17 mouse cellular contexts compared by ENCODE assay signal in the genomic region with DNA sequence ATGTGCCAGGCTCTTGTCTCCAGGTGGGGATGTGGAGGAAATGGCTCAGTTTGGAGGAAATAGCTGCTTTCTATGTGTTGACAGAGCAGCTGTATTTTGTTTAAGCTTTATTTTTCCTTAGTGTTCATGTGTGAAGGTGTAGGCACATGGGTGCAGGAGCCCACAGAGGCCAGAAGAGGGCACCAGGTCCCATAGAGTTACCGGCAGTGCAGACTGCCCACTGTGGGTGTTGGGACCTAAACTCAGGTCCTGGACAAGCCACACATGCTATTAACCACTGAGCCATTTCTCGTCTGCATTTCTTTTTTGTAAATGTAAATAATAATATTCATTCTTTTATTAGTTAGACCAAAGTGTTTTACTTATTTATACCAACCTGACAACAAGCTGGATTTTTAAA. TPM values are rescaled to one million over a fixed set of nuclear protein-coding genes. Genes with fewer than 3 reads are reported as not detected.
A peak's percentile ranks its signal among the peaks of the same experiment; 100 is the strongest.
DNase-seq lines count a peak whose midpoint lies in the region; ATAC-seq and TF ChIP-seq lines count a peak whose summit lies in the region.
"Had no signal": no experiment of that assay in that cellular context is flagged by ENCODE, and none has a peak within 500 bp of the region (broad histone marks: within the 10 kb centered on the region; RNA-seq: fewer than 3 reads in every experiment).

No protein-coding gene starts in this region.

- 92% methylated on average over 2 of the region's 2 CpGs for WGBS in forebrain, embryonic 12.5 days
- WGBS in forebrain, embryonic 15.5 days, result 87% methylated on average over 2 of the region's 2 CpGs

- H3K27me3 ChIP-seq in forebrain, embryonic 12.5 days, result no peaks in the 10 kb centered on the region
- H3K27me3 ChIP-seq in forebrain, embryonic 15.5 days, result no peaks in the 10 kb centered on the region
- H3K27me3 ChIP-seq: liver, embryonic 13.5 days; stomach, embryonic 15.5 days had no signal

- H3K27ac ChIP-seq in layer of hippocampus, adult 2 months, result no peak overlapping the region
- H3K27ac ChIP-seq in forebrain, embryonic 12.5 days, result no peak overlapping the region
- no peak overlapping the region for H3K27ac ChIP-seq in forebrain, embryonic 15.5 days (replicated peaks)
- H3K27ac ChIP-seq: liver, embryonic 13.5 days; stomach, embryonic 15.5 days had no signal

- H3K9ac ChIP-seq in forebrain, embryonic 12.5 days, result no peak overlapping the region
- no peak overlapping the region for H3K9ac ChIP-seq in forebrain, embryonic 15.5 days (replicated peaks)
- H3K9ac ChIP-seq: liver, embryonic 13.5 days; stomach, embryonic 15.5 days had no signal

- no peak overlapping the region for H3K4me3 ChIP-seq in layer of hippocampus, adult 2 months
- H3K4me3 ChIP-seq in forebrain, embryonic 12.5 days (replicated peaks), result no peak overlapping the region
- H3K4me3 ChIP-seq in forebrain, embryonic 15.5 days, result no peak overlapping the region
- H3K4me3 ChIP-seq: liver, embryonic 13.5 days; stomach, embryonic 15.5 days had no signal

- no peak overlapping the region for H3K4me2 ChIP-seq in forebrain, embryonic 12.5 days
- H3K4me2 ChIP-seq in forebrain, embryonic 15.5 days (replicated peaks), result no peak overlapping the region
- H3K4me2 ChIP-seq: liver, embryonic 13.5 days; midbrain, embryonic 11.5 days; stomach, embryonic 15.5 days had no signal

- peak; percentile 55 for TF ChIP-seq CTCF in layer of hippocampus, adult 2 months (conservative IDR thresholded peaks at IDR 0.05)
- peak; percentile 27; the same call in 1 of the 2 replicates for TF ChIP-seq CTCF in brain, embryonic 14.5 days (IDR thresholded peaks at IDR 0.05; ENCODE audit: borderline replicate concordance, extremely low read depth, insufficient read depth, insufficient read length)

- H3K9me3 ChIP-seq in forebrain, embryonic 12.5 days, result no peaks in the 10 kb centered on the region
- no peaks in the 10 kb centered on the region for H3K9me3 ChIP-seq in forebrain, embryonic 15.5 days
- H3K9me3 ChIP-seq: liver, embryonic 13.5 days; stomach, embryonic 15.5 days had no signal

- H3K36me3 ChIP-seq in forebrain, embryonic 12.5 days (replicated peaks), result peaks cover 72% of the 10 kb centered on the region
- H3K36me3 ChIP-seq in forebrain, embryonic 15.5 days, result peaks cover 68% of the 10 kb centered on the region

- TF ChIP-seq POLR2A in brain, embryonic 14.5 days (IDR thresholded peaks at IDR 0.05; ENCODE audit: borderline replicate concordance, extremely low read depth, insufficient read depth, insufficient read length, poor library complexity, severe bottlenecking), result no peak

- no peak for DNase-seq in layer of hippocampus, adult 2 months (ENCODE audit: low spot score in 2 of 2)
- no peak for DNase-seq in layer of hippocampus, postnatal 10 days (ENCODE audit: low spot score in 2 of 2)
- peak; percentile 24 for DNase-seq in 3T3-L1 (ENCODE audit: low read depth, low spot score)
- peak; percentile 32 for DNase-seq in A20 (ENCODE audit: low read depth, low spot score)
- DNase-seq in brain, embryonic 14.5 days (ENCODE audit: low read depth), result no peak
- DNase-seq: cerebellum, adult 9-11 months; gastrocnemius, postnatal 14 days; heart, postnatal 10 days; liver, embryonic 13.5 days; right cerebral cortex, postnatal 14 days; thymus, postnatal 36 days had no signal

- no peaks in the 10 kb centered on the region for H3K4me1 ChIP-seq in forebrain, embryonic 12.5 days
- H3K4me1 ChIP-seq in forebrain, embryonic 15.5 days, result no peaks in the 10 kb centered on the region
- H3K4me1 ChIP-seq: liver, embryonic 13.5 days; stomach, embryonic 15.5 days had no signal

- ATAC-seq in forebrain, embryonic 12.5 days (ENCODE audit: low FRiP score), result no peak
- no peak; the same call in 1 of the 2 replicates for ATAC-seq in forebrain, embryonic 15.5 days (replicated peaks)
- ATAC-seq: forebrain, embryonic 14.5 days; hindbrain, embryonic 16.5 days had no signal

RNA-seq across cellular contexts. Expression of gene Lxn, which starts 16.6 kb away (rescaled TPM):
- 10 to 100 TPM; 40.1 to 45.3 TPM for total RNA-seq in layer of hippocampus, adult 2 months (2021)
- total RNA-seq in layer of hippocampus, postnatal 10 days (2021), result 10 to 100 TPM; 72.8 to 77.9 TPM
- 56.1 and 83.2 TPM in 2 replicates for polyA plus RNA-seq in brain, embryonic 14.5 days (2012; rRNA removed)
- 57.1 and 58.2 TPM in 2 replicates for polyA plus RNA-seq in forebrain, embryonic 12.5 days (2016; fragmentation: Nextera tagmentation; extraction: Ambion mirVana)
- polyA plus RNA-seq in forebrain, embryonic 15.5 days (2015; fragmentation: Nextera tagmentation; extraction: Ambion mirVana), result 57.5 and 64.1 TPM in 2 replicates

RNA-seq across cellular contexts. Expression of gene Gfm1, which starts 17.2 kb away (rescaled TPM):
- 10 to 100 TPM; 53.5 to 57.7 TPM for total RNA-seq in layer of hippocampus, adult 2 months (2021)
- 10 to 100 TPM; 49.9 to 51.4 TPM for total RNA-seq in layer of hippocampus, postnatal 10 days (2021)
- 22.5 and 24.2 TPM in 2 replicates for polyA plus RNA-seq in brain, embryonic 14.5 days (2012; rRNA removed)
- polyA plus RNA-seq in forebrain, embryonic 12.5 days (2016; fragmentation: Nextera tagmentation; extraction: Ambion mirVana), result 39.7 and 46.3 TPM in 2 replicates
- 33.2 and 33.8 TPM in 2 replicates for polyA plus RNA-seq in forebrain, embryonic 15.5 days (2015; fragmentation: Nextera tagmentation; extraction: Ambion mirVana)

Comparison
In these comparisons a context has a peak if more than half of its experiments do, and no peak if none do; other contexts are left out.
1. DNase-seq: peak in 3T3-L1 (single experiment) and A20 (single experiment); none in layer of hippocampus, adult 2 months (0 of 2), layer of hippocampus, postnatal 10 days (0 of 2) and brain, embryonic 14.5 days (single experiment).